Mouse (Mus musculus): ENCODE measurements around the gene Mylk2. TPM values are rescaled to one million over a fixed set of nuclear protein-coding genes. Genes with fewer than 3 reads are reported as not detected.
A peak's percentile ranks its signal among the peaks of the same experiment; 100 is the strongest.

Mylk2 gene
- polyA plus RNA-seq, 1 experiment from 2014 or later: not detected

GRCm38 (mm10) chr2:152916111-152916510 is 5.0 kb downstream of the Mylk2 start:
- H3K4me1 ChIP-seq (replicated peaks): peaks cover 10% of the 10 kb centered on the region
- no peaks in the 10 kb centered on the region for H3K9me3 ChIP-seq
- H3K9ac ChIP-seq: no peak overlapping the region
- H3K27me3 ChIP-seq: peaks cover 45% of the 10 kb centered on the region
- H3K27ac ChIP-seq: no peak overlapping the region
- no peak for ATAC-seq (ENCODE audit: low FRiP score)
- WGBS: 59% methylated on average over 5 of the region's 5 CpGs
- H3K36me3 ChIP-seq: no peaks in the 10 kb centered on the region
- no peak overlapping the region for H3K4me2 ChIP-seq
- no peak overlapping the region for H3K4me3 ChIP-seq

GRCm38 (mm10) chr2:152917671-152918070 is 6.5 kb downstream of the Mylk2 start:
- Histone ChIP-seq H3K4me2 (no peak overlapping the region), H3K9ac (no peak overlapping the region), H3K27ac (no peak overlapping the region), H3K9me3 (no peaks in the 10 kb centered on the region), H3K4me1 (replicated peaks) (peaks cover 12% of the 10 kb centered on the region), H3K27me3 (peaks cover 30% of the 10 kb centered on the region), H3K4me3 (no peak overlapping the region), H3K36me3 (no peaks in the 10 kb centered on the region)
- no peak for ATAC-seq (ENCODE audit: low FRiP score)
- 59% methylated on average over 9 of the region's 9 CpGs for WGBS

- H3K27ac ChIP-seq: no peak overlapping the region
- WGBS: 33% methylated on average over 7 of the region's 7 CpGs
- no peak overlapping the region for H3K4me3 ChIP-seq
- peaks cover 13% of the 10 kb centered on the region for H3K4me1 ChIP-seq (replicated peaks)
- peaks cover 2% of the 10 kb centered on the region for H3K27me3 ChIP-seq
- 0 out of 2 replicates have a peak, but pooled peaks have one; percentile 41 for ATAC-seq (ENCODE audit: low FRiP score)
- no peaks in the 10 kb centered on the region for H3K36me3 ChIP-seq
- no peak overlapping the region for H3K9ac ChIP-seq
- no peak overlapping the region for H3K4me2 ChIP-seq
- no peaks in the 10 kb centered on the region for H3K9me3 ChIP-seq
Observed at GRCm38 (mm10) chr2:152922376-152922775, 11.2 kb downstream of the Mylk2 start.

- no peak overlapping the region for H3K9ac ChIP-seq
- H3K9me3 ChIP-seq: no peaks in the 10 kb centered on the region
- no peak overlapping the region for H3K4me3 ChIP-seq
- H3K27me3 ChIP-seq: no peaks in the 10 kb centered on the region
- H3K4me1 ChIP-seq (replicated peaks): peaks cover 10% of the 10 kb centered on the region
- WGBS: 68% methylated on average over 3 of the region's 3 CpGs
- no peak for ATAC-seq (ENCODE audit: low FRiP score)
- H3K4me2 ChIP-seq: no peak overlapping the region
- no peaks in the 10 kb centered on the region for H3K36me3 ChIP-seq
- no peak overlapping the region for H3K27ac ChIP-seq
Observed at GRCm38 (mm10) chr2:152923621-152924020, 12.5 kb downstream of the Mylk2 start.

- H3K27me3 ChIP-seq: no peaks in the 10 kb centered on the region
- ATAC-seq (ENCODE audit: low FRiP score): no peak
- no peak overlapping the region for H3K4me2 ChIP-seq
- H3K9me3 ChIP-seq: no peaks in the 10 kb centered on the region
- H3K4me1 ChIP-seq (replicated peaks): peaks cover 10% of the 10 kb centered on the region
- H3K27ac ChIP-seq: no peak overlapping the region
- 46% methylated on average over 8 of the region's 8 CpGs for WGBS
- H3K4me3 ChIP-seq: no peak overlapping the region
- H3K9ac ChIP-seq: no peak overlapping the region
- H3K36me3 ChIP-seq: no peaks in the 10 kb centered on the region
Observed at GRCm38 (mm10) chr2:152924128-152924527, 13.0 kb downstream of the Mylk2 start.

GRCm38 (mm10) chr2:152924543-152924942 is 13.4 kb downstream of the Mylk2 start:
- WGBS: 91% methylated on average over 5 of the region's 5 CpGs

GRCm38 (mm10) chr2:152925189-152925872 is 14.2 kb downstream of the Mylk2 start:
- no peak for ATAC-seq (ENCODE audit: low FRiP score)

More at GRCm38 (mm10) chr2:152924543-152924942, 13.4 kb downstream of the Mylk2 start:
- ATAC-seq (ENCODE audit: low FRiP score): no peak
- Histone ChIP-seq H3K4me2 (no peak overlapping the region), H3K27ac (no peak overlapping the region), H3K4me3 (no peak overlapping the region), H3K36me3 (no peaks in the 10 kb centered on the region), H3K9ac (no peak overlapping the region), H3K27me3 (no peaks in the 10 kb centered on the region), H3K9me3 (no peaks in the 10 kb centered on the region), H3K4me1 (replicated peaks) (peaks cover 10% of the 10 kb centered on the region)

GRCm38 (mm10) chr2:152926896-152927295 is 15.7 kb downstream of the Mylk2 start:
- WGBS: 70% methylated on average over 9 of the region's 9 CpGs
- no peak overlapping the region for H3K27ac ChIP-seq
- peaks cover 15% of the 10 kb centered on the region for H3K4me1 ChIP-seq (replicated peaks)
- ATAC-seq (ENCODE audit: low FRiP score): no peak
- H3K36me3 ChIP-seq: no peaks in the 10 kb centered on the region
- H3K9me3 ChIP-seq: no peaks in the 10 kb centered on the region
- no peak overlapping the region for H3K4me2 ChIP-seq
- H3K27me3 ChIP-seq: no peaks in the 10 kb centered on the region
- no peak overlapping the region for H3K4me3 ChIP-seq
- no peak overlapping the region for H3K9ac ChIP-seq

More at GRCm38 (mm10) chr2:152925189-152925872, 14.2 kb downstream of the Mylk2 start:
- WGBS: 63% methylated on average over 11 of the region's 11 CpGs
- Histone ChIP-seq H3K9me3 (no peaks in the 10 kb centered on the region), H3K4me1 (replicated peaks) (peaks cover 14% of the 10 kb centered on the region), H3K27ac (no peak overlapping the region), H3K36me3 (no peaks in the 10 kb centered on the region), H3K27me3 (no peaks in the 10 kb centered on the region), H3K4me2 (no peak overlapping the region), H3K4me3 (no peak overlapping the region), H3K9ac (no peak overlapping the region; the same call in 1 of the 2 replicates)

- peaks cover 12% of the 10 kb centered on the region for H3K4me1 ChIP-seq (replicated peaks)
- no peaks in the 10 kb centered on the region for H3K27me3 ChIP-seq
- no peak overlapping the region for H3K4me3 ChIP-seq
- 71% methylated on average over 5 of the region's 5 CpGs for WGBS
- H3K9me3 ChIP-seq: no peaks in the 10 kb centered on the region
- no peak for ATAC-seq (ENCODE audit: low FRiP score)
- H3K4me2 ChIP-seq: no peak overlapping the region
- no peak overlapping the region for H3K27ac ChIP-seq
- no peak overlapping the region for H3K9ac ChIP-seq
- no peaks in the 10 kb centered on the region for H3K36me3 ChIP-seq
Observed at GRCm38 (mm10) chr2:152927371-152927770, 16.2 kb downstream of the Mylk2 start.

- H3K9me3 ChIP-seq: no peaks in the 10 kb centered on the region
- ATAC-seq (ENCODE audit: low FRiP score): no peak
Observed at GRCm38 (mm10) chr2:152928219-152928987, 17.3 kb downstream of the Mylk2 start.

GRCm38 (mm10) chr2:152928988-152929370 is 17.8 kb downstream of the Mylk2 start:
- no peak overlapping the region for H3K27ac ChIP-seq
- no peak overlapping the region for H3K4me2 ChIP-seq
- no peaks in the 10 kb centered on the region for H3K36me3 ChIP-seq
- 70% methylated on average over 3 of the region's 3 CpGs for WGBS
- ATAC-seq (ENCODE audit: low FRiP score): no peak
- no peak overlapping the region for H3K4me3 ChIP-seq
- no peaks in the 10 kb centered on the region for H3K27me3 ChIP-seq
- H3K4me1 ChIP-seq (replicated peaks): peaks cover 5% of the 10 kb centered on the region; the same call in 1 of the 2 replicates
- H3K9me3 ChIP-seq: no peaks in the 10 kb centered on the region
- no peak overlapping the region for H3K9ac ChIP-seq

More at GRCm38 (mm10) chr2:152928219-152928987, 17.3 kb downstream of the Mylk2 start:
- WGBS: 58% methylated on average over 14 of the region's 14 CpGs
- H3K27ac ChIP-seq: no peak overlapping the region
- H3K27me3 ChIP-seq: no peaks in the 10 kb centered on the region
- peaks cover 10% of the 10 kb centered on the region for H3K4me1 ChIP-seq (replicated peaks)
- no peak overlapping the region for H3K4me2 ChIP-seq
- H3K4me3 ChIP-seq: no peak overlapping the region
- H3K9ac ChIP-seq: peak overlapping the region; percentile 15; the same call in 1 of the 2 replicates
- no peaks in the 10 kb centered on the region for H3K36me3 ChIP-seq

- H3K27ac ChIP-seq: peak overlapping the region; percentile 18; the same call in 1 of the 2 replicates
- WGBS: 42% methylated on average over 2 of the region's 2 CpGs
Observed at GRCm38 (mm10) chr2:152930276-152930675, 19.1 kb downstream of the Mylk2 start.

More at GRCm38 (mm10) chr2:152930276-152930675, 19.1 kb downstream of the Mylk2 start:
- no peak overlapping the region for H3K4me2 ChIP-seq
- H3K9me3 ChIP-seq: no peaks in the 10 kb centered on the region
- H3K4me3 ChIP-seq: no peak overlapping the region
- H3K36me3 ChIP-seq: no peaks in the 10 kb centered on the region
- no peak overlapping the region for H3K9ac ChIP-seq
- no peaks in the 10 kb centered on the region for H3K27me3 ChIP-seq
- H3K4me1 ChIP-seq (replicated peaks): peaks cover 5% of the 10 kb centered on the region; the same call in 1 of the 2 replicates
- ATAC-seq (ENCODE audit: low FRiP score): no peak

Measured in hindbrain, embryonic 13.5 days (tissue).